Mouse (Mus musculus) spleen, adult 2 months (tissue): Measurements from ENCODE around the gene 2210011C24Rik. TPM values are rescaled to one million over a fixed set of nuclear protein-coding genes. Genes with fewer than 3 reads are reported as not detected.
"Not testable (repeated sequence)": the region's sequence is repeated elsewhere in the genome, so short reads cannot be mapped to it uniquely, and the experiment has no call there.

Experiments used
- DNase-seq, 2 experiments: peaks; one replicate each; pipeline versions ENCODE4 v3.0.0 to v3.0.0-alpha.2; 2012 to 2021; ENCODE audit warnings: low spot score in 2 of 2, low read depth in 1 of 2
- H3K27ac ChIP-seq: fragments of 200-500 bp; 2 replicates; pipeline ENCODE4 v1.5.1; 2012; ENCODE audit warnings: low read length, inconsistent platforms; ENCODE audit not compliant: insufficient read depth
- H3K27me3 ChIP-seq: fragments of 200-500 bp; 2 replicates; pipeline ENCODE4 v1.6.1; 2012; ENCODE audit warnings: mild to moderate bottlenecking, moderate library complexity, low read length, inconsistent platforms; ENCODE audit not compliant: control insufficient read depth, insufficient read depth
- H3K36me3 ChIP-seq: fragments of 200-500 bp; 2 replicates; pipeline ENCODE4 v1.6.1; 2012; ENCODE audit warnings: mild to moderate bottlenecking, low read length, inconsistent platforms; ENCODE audit not compliant: control insufficient read depth, insufficient read depth
- H3K4me1 ChIP-seq: fragments of 200-500 bp; 2 replicates; pipeline ENCODE4 v1.6.1; 2011; ENCODE audit warnings: inconsistent platforms; ENCODE audit not compliant: control insufficient read depth, insufficient read depth, insufficient read length
- H3K4me3 ChIP-seq: fragments of 200-500 bp; 2 replicates; pipeline ENCODE4 v1.5.1; 2011; ENCODE audit warnings: mild to moderate bottlenecking, inconsistent platforms; ENCODE audit not compliant: insufficient read depth, insufficient read length; ENCODE audit errors: extremely low read depth
- CTCF ChIP-seq: fragments of 200-500 bp; IDR thresholded peaks from 2 replicates; pipeline ENCODE4 v1.5.1; 2011; ENCODE audit warnings: mild to moderate bottlenecking, inconsistent platforms; ENCODE audit not compliant: insufficient read depth, insufficient read length, insufficient replicate concordance; ENCODE audit errors: extremely low read depth
- POLR2A ChIP-seq: fragments of 200-500 bp; IDR thresholded peaks from 2 replicates; pipeline ENCODE4 v1.6.1; 2011; ENCODE audit warnings: low read depth, low read length, inconsistent platforms
- WGBS: fragments of 180-500 bp; shearing (Covaris S2); methylation state at CpG from one replicate; pipeline ENCODE4 v1.1.7; 2018; 5-methylcytosine and 5-hydroxymethylcytosine counted together
- polyA plus RNA-seq: library from polyadenylated mRNA; depleted of rRNA; stranded (reverse); fragments of >200 nt; gene quantifications from 2 replicates; pipeline ENCODE4 v1.2.3, GENCODE M21; 2012

Gene 2210011C24Rik
- polyA plus RNA-seq, 1 experiment: 0.60 TPM

DNA sequence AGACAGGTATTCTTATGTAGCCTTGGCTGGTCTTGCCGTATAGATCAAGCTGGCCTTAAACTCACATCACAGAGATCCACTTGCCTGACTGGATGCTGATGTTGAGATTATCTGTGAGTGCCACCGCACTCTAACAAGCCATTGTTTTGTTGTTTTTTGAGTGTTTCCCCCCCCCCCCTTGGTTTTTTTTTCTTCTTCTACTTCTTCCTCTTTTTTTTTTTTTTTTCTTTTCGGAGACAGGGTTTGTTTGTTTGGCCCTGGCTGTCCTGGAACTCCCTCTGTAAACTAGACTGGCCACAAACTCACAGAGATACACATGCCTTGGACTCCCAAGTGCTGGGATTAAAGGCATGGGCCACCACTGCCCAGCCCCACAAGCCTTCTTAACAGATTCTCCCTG is 17.9 kb downstream of the 2210011C24Rik start:
- 0 out of 2 replicates have a peak, but pooled peaks cover 1% of the 10 kb centered on the region for H3K27me3 ChIP-seq
- H3K27ac ChIP-seq: no peak overlapping the region
- TF ChIP-seq POLR2A (no peak), CTCF (no peak)
- WGBS: 44% methylated on average over 3 of the region's 3 CpGs
- no peak overlapping the region for H3K4me3 ChIP-seq
- no peak for DNase-seq
- peaks cover 6% of the 10 kb centered on the region for H3K36me3 ChIP-seq
- peaks cover 4% of the 10 kb centered on the region; the same call in 1 of the 2 replicates for H3K4me1 ChIP-seq

DNA sequence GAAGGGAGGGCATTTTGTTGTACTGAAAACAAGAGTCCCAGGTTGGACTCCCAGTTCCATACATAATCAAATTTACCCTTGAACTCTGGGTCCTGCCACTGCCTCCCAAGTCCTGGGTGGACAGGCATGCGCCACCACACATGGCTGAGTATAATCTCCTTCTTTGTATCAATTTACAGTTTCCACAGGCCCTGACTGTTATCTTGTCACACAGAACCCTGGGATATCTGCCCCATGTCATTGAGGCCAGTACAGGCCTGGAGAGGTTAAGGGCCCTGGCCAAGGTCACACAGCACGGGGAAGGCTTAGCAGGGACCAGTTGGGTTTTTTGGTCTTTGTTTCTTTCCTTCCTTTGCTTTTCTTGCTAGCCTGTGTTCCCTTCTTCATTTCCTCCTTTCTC is 19.5 kb downstream of the 2210011C24Rik start:
- Histone ChIP-seq H3K27ac (no peak overlapping the region), H3K36me3 (peaks cover 6% of the 10 kb centered on the region), H3K27me3 (no peaks in the 10 kb centered on the region), H3K4me1 (no peaks in the 10 kb centered on the region; the same call in 1 of the 2 replicates), H3K4me3 (no peak overlapping the region)
- DNase-seq: no peak
- no peak for TF ChIP-seq CTCF
- TF ChIP-seq POLR2A: no peak
- WGBS: 79% methylated on average over 2 of the region's 2 CpGs

DNA sequence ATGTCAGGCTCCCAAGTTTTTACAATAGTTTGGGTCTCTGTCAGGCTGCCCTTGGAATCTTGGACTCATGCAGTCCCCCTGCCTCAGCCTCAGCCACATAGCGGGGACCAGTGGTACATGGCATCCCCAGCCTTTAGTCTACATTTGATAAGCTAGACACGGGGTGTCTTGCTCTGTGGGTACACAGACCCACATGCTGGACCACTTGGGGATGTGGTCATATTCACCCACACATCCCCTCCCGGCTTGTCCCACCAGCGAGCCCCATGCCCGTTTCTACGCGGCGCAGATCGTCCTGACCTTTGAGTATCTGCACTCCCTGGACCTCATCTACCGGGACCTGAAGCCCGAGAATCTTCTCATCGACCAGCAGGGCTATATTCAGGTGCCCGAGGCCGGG is 21.8 kb downstream of the 2210011C24Rik start:
- H3K36me3 ChIP-seq: peaks cover 21% of the 10 kb centered on the region

DNA sequence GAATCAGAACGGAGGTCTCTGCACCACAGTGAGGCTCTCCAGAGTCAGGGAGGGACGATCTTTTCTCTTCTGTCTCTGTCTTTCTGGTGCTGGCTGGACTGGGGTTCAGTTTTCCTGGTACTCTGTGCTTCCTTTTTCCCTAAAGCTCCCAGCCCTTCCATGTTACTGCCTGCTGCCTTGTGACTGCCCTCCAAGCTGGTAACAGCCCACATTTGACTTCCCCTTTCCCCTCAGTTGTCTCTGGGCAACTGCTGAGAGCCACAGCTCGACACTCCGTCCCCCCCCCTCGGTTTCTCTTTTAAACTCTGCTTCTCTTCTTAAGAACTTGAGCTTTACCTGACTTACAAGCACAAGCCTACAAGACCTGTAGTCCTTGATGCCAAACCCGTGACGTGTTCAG is 22.7 kb downstream of the 2210011C24Rik start:
- DNase-seq: no peak
- H3K4me1 ChIP-seq: no peaks in the 10 kb centered on the region; the same call in 1 of the 2 replicates
- no peak overlapping the region for H3K4me3 ChIP-seq
- 43% methylated on average over 7 of the region's 7 CpGs for WGBS
- TF ChIP-seq POLR2A (no peak), CTCF (no peak)
- H3K36me3 ChIP-seq: peaks cover 21% of the 10 kb centered on the region
- H3K27ac ChIP-seq: no peak overlapping the region
- no peaks in the 10 kb centered on the region for H3K27me3 ChIP-seq

More for the DNA sequence above, 21.8 kb downstream of the 2210011C24Rik start:
- DNase-seq: no peak
- 94% methylated on average over 14 of the region's 14 CpGs for WGBS
- TF ChIP-seq POLR2A (no peak), CTCF (no peak)
- Histone ChIP-seq H3K27ac (no peak overlapping the region), H3K4me1 (no peaks in the 10 kb centered on the region; the same call in 1 of the 2 replicates), H3K4me3 (no peak overlapping the region), H3K27me3 (no peaks in the 10 kb centered on the region)

DNA sequence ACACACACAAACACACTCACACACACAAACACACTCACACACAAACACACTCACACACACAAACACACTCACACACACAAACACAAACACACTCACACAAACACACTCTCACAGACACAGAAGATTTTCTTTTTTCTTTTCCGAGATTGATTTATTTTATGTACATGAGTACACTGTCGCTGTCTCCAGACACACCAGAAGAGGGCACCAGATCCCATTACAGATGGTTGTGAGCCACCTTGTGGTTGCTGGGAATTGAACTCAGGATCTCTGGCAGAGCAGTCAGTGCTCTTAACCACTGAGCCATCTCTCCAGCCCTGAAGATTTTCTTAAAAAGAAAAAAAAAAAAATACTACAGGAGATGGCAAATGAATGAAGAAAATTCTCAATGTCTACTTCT is 28.7 kb downstream of the 2210011C24Rik start:
- not testable (repeated sequence) for DNase-seq, H3K27me3 ChIP-seq, H3K4me3 ChIP-seq, H3K27ac ChIP-seq, H3K4me1 ChIP-seq
- H3K36me3 ChIP-seq: peaks cover 24% of the 10 kb centered on the region
- 96% methylated on average over 2 of the region's 2 CpGs for WGBS

DNA sequence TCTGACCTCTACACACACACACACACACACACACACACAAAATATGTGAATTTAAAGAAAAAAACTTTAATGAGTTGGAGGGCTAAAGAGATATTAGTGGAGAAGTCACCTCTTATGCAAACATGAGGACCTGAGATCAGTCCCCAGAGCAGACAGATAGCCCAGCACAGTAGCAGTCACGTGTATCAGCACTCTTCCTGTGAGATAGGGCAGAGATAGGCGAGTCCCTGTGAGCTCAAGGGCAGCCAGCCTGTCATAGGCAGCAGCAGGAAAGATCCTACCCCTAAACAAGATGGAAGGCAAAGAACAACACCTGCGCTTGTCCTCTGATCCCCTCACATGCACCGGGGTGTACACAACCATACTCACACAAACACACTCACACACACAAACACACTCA is 29.5 kb downstream of the 2210011C24Rik start:
- no peak overlapping the region for H3K4me3 ChIP-seq
- WGBS: 82% methylated on average over 4 of the region's 4 CpGs
- H3K27ac ChIP-seq: no peak overlapping the region
- peaks cover 1% of the 10 kb centered on the region; the same call in 1 of the 2 replicates for H3K4me1 ChIP-seq
- no peak for TF ChIP-seq POLR2A
- no peak for TF ChIP-seq CTCF
- H3K27me3 ChIP-seq: no peaks in the 10 kb centered on the region
- DNase-seq: no peak
- H3K36me3 ChIP-seq: peaks cover 24% of the 10 kb centered on the region

DNA sequence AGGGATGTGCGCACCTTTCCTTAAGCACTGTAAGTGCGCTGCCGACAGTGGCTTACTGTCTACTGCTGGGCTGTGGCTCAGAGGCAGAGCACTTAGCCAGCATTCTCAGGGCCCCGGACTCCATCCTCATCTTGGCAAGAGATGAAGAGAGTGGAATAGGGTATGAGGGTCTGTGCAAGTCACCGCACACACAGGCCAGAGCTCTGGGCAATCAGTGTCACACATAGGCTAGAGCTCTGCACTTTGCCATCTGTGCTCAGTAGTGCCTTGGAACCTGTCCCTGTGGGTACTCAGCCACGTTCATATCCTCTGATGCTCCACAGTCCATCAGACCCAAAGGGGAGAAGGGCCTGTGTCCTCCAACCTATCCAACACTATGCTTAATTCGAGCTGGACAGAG is 30.4 kb downstream of the 2210011C24Rik start:
- no peak for DNase-seq
- Histone ChIP-seq H3K27ac (no peak overlapping the region), H3K27me3 (no peaks in the 10 kb centered on the region), H3K4me1 (peaks cover 7% of the 10 kb centered on the region; the same call in 1 of the 2 replicates), H3K36me3 (peaks cover 18% of the 10 kb centered on the region), H3K4me3 (no peak overlapping the region)
- WGBS: 96% methylated on average over 7 of the region's 7 CpGs
- TF ChIP-seq CTCF: no peak
- TF ChIP-seq POLR2A: no peak
